Comparison of ENCODE assay signal across 8 mouse cellular contexts in the genomic region with DNA sequence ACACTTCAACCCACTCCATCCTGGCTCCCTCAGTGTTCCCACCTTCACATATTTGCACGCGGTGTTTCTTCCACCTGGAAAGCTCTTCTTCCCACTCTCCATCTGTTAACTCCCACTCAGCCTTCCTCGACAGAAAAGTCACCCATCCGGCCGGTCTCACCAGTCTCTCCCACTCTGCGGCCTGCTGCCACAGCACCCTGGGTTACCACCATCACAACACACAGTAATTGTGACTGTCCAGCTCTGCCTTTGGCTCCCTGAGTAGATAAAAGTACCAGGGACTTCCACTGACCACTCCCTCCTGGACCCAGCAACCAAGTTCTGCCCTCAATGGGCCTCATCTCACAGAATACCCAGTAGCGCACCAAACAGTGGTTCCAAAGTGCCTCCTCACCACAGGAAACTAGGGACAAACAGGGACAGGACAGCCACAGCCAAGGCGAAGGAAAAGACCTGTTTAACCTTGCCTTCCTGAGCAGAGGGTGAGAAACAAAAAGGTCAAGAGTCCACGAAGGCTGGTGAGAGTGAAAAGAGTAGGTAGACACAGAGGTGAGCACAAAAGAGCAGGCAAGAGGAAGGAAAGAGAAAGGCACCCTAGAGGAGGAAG. TPM values are rescaled to one million over a fixed set of nuclear protein-coding genes. Genes with fewer than 3 reads are reported as not detected.
DNase-seq lines count a peak whose midpoint lies in the region; ATAC-seq and TF ChIP-seq lines count a peak whose summit lies in the region.

No protein-coding gene starts in this region.

- no peaks in the 10 kb centered on the region for H3K9me3 ChIP-seq in heart, embryonic 10.5 days
- H3K9me3 ChIP-seq in ES-E14 (ENCODE audit: control insufficient read depth, insufficient read depth, low read depth, low read length): no peaks in the 10 kb centered on the region
- no peaks in the 10 kb centered on the region for H3K9me3 ChIP-seq in forebrain, embryonic 11.5 days (ENCODE audit: control insufficient read depth, low read length)
- no peaks in the 10 kb centered on the region for H3K9me3 ChIP-seq in kidney, embryonic 16.5 days (ENCODE audit: low read length)

- no peak for DNase-seq in heart, embryonic 10.5 days (ENCODE audit: low spot score)
- DNase-seq in heart, adult 9 months (ENCODE audit: low spot score in 2 of 2): no peak
- no peak for DNase-seq in ES-E14 (ENCODE audit: low read depth, low spot score)
- DNase-seq in forebrain, embryonic 11.5 days (ENCODE audit: low spot score): no peak
- peak; percentile 23 to 39 for DNase-seq in lung, postnatal 4 days
- peak; percentile 65 for DNase-seq in yolk sac, embryonic 10.5 days (ENCODE audit: low spot score)

- WGBS in heart, embryonic 10.5 days: 52% methylated on average over 9 of the region's 9 CpGs
- WGBS in forebrain, embryonic 11.5 days: 59% methylated on average over 9 of the region's 9 CpGs
- WGBS in kidney, embryonic 16.5 days: 34% methylated on average over 9 of the region's 9 CpGs

- H3K27ac ChIP-seq in heart, embryonic 10.5 days: peak overlapping the region; percentile 97
- no peak overlapping the region for H3K27ac ChIP-seq in ES-E14 (ENCODE audit: insufficient read depth, low read depth, low read length, poor library complexity, severe bottlenecking)
- 0 out of 2 replicates have a peak overlapping the region, but pooled peaks have one; percentile 2 for H3K27ac ChIP-seq in forebrain, embryonic 11.5 days (ENCODE audit: low read depth, low read length)
- peak overlapping the region; percentile 94; the same call in 1 of the 2 replicates for H3K27ac ChIP-seq in kidney, embryonic 16.5 days (ENCODE audit: low read length)

- H3K4me3 ChIP-seq in heart, embryonic 10.5 days: peak overlapping the region; percentile 91
- H3K4me3 ChIP-seq in ES-E14 (ENCODE audit: insufficient read depth in 1 of 2, low read depth in 1 of 2, low read length in 2 of 2, poor library complexity in 1 of 2, severe bottlenecking in 1 of 2): peak overlapping the region; percentile 88 to 93
- H3K4me3 ChIP-seq in forebrain, embryonic 11.5 days (ENCODE audit: low read depth, low read length): peak overlapping the region; percentile 89
- H3K4me3 ChIP-seq in kidney, embryonic 16.5 days (ENCODE audit: low read length): peak overlapping the region; percentile 89

- in situ Hi-C loops in ES-E14 (cut with MboI; ENCODE audit: low sequenced_read_pairs in 2 of 2, unreplicated experiment in 2 of 2): no loop called here

- no peaks in the 10 kb centered on the region for H3K27me3 ChIP-seq in heart, embryonic 10.5 days (ENCODE audit: insufficient read depth, poor library complexity, severe bottlenecking)
- no peaks in the 10 kb centered on the region for H3K27me3 ChIP-seq in forebrain, embryonic 11.5 days (ENCODE audit: control insufficient read depth, insufficient read depth, low read length)
- H3K27me3 ChIP-seq in kidney, embryonic 16.5 days (ENCODE audit: insufficient read depth, low read length): no peaks in the 10 kb centered on the region

- peak overlapping the region; percentile 91 for H3K4me2 ChIP-seq in forebrain, embryonic 11.5 days (ENCODE audit: low read depth, low read length, severe bottlenecking)
- H3K4me2 ChIP-seq in kidney, embryonic 16.5 days (replicated peaks; ENCODE audit: low read depth, low read length): peak overlapping the region; percentile 92

- no peak for ATAC-seq in forebrain, embryonic 11.5 days (replicated peaks; ENCODE audit: low FRiP score)
- no peak for ATAC-seq in kidney, embryonic 16.5 days (ENCODE audit: low FRiP score, low TSS enrichment)
- ATAC-seq in megakaryocyte progenitor cell, adult 5-6 weeks (replicated peaks; ENCODE audit: poor library complexity): no peak

- peaks cover 52% of the 10 kb centered on the region for H3K4me1 ChIP-seq in heart, embryonic 10.5 days
- H3K4me1 ChIP-seq in ES-E14 (ENCODE audit: control insufficient read depth in 2 of 2, insufficient read depth in 2 of 2, low read length in 2 of 2, poor library complexity in 1 of 2): peaks cover 2 to 15% of the 10 kb centered on the region in 2 experiments; a peak in 2 of 4 replicates
- peaks cover 9% of the 10 kb centered on the region; the same call in 1 of the 2 replicates for H3K4me1 ChIP-seq in forebrain, embryonic 11.5 days (replicated peaks; ENCODE audit: control insufficient read depth, insufficient read depth, low read length)
- H3K4me1 ChIP-seq in kidney, embryonic 16.5 days (ENCODE audit: insufficient read depth, low read length): peaks cover 45% of the 10 kb centered on the region

- peak overlapping the region; percentile 94 for H3K9ac ChIP-seq in ES-E14 (ENCODE audit: insufficient read depth, low read depth, low read length, poor library complexity, severe bottlenecking)
- peak overlapping the region; percentile 93 for H3K9ac ChIP-seq in forebrain, embryonic 11.5 days (ENCODE audit: low read length)
- H3K9ac ChIP-seq in kidney, embryonic 16.5 days (replicated peaks; ENCODE audit: low read length): peak overlapping the region; percentile 91

- peaks cover 14% of the 10 kb centered on the region; the same call in 1 of the 2 replicates for H3K36me3 ChIP-seq in heart, embryonic 10.5 days
- H3K36me3 ChIP-seq in ES-E14 (ENCODE audit: control insufficient read depth, insufficient read depth, low read length, poor library complexity, severe bottlenecking): peaks cover 7% of the 10 kb centered on the region; the same call in 1 of the 2 replicates
- no peaks in the 10 kb centered on the region; the same call in 1 of the 2 replicates for H3K36me3 ChIP-seq in forebrain, embryonic 11.5 days (ENCODE audit: control insufficient read depth, insufficient read depth, low read length)
- H3K36me3 ChIP-seq in kidney, embryonic 16.5 days (ENCODE audit: insufficient read depth, low read length): peaks cover 6% of the 10 kb centered on the region; the same call in 1 of the 2 replicates

TF ChIP-seq in ES-E14, 5 proteins besides CTCF, POLR2A, EP300 and RAD21:
- TF ChIP-seq CHD2 (IDR thresholded peaks at IDR 0.05; ENCODE audit: low read depth, low read length) (no peak), MAFK (IDR thresholded peaks at IDR 0.05; ENCODE audit: insufficient read depth, low read depth, low read length) (no peak), ZNF384 (IDR thresholded peaks at IDR 0.05; ENCODE audit: low read depth, low read length) (no peak), ZC3H11A (IDR thresholded peaks at IDR 0.05; ENCODE audit: borderline replicate concordance, low read depth, low read length) (no peak), HCFC1 (IDR thresholded peaks at IDR 0.05; ENCODE audit: borderline replicate concordance, insufficient read depth, low read length) (no peak)

RNA-seq across cellular contexts. Expression of a gene that starts 1.2 kb away (rescaled TPM):
- 8.7 and 16.0 TPM in 2 replicates for polyA plus RNA-seq in heart, embryonic 10.5 days (2016; fragmentation: Nextera tagmentation; extraction: Ambion mirVana)
- 55.4 and 62.9 TPM in 2 replicates for total RNA-seq in ES-E14 (2012; rRNA removed)
- polyA plus RNA-seq in forebrain, embryonic 11.5 days (2014; fragmentation: Nextera tagmentation; extraction: Ambion mirVana): 6.6 and 7.1 TPM in 2 replicates
- polyA plus RNA-seq in kidney, embryonic 16.5 days (2015; fragmentation: Nextera tagmentation; extraction: Ambion mirVana): 3.2 and 5.2 TPM in 2 replicates
- 99.0 and 102 TPM in 2 replicates for total RNA-seq in megakaryocyte progenitor cell, adult 5-6 weeks (2015)
- total RNA-seq in megakaryocyte progenitor cell, adult 5-6 weeks (2017): 124 and 144 TPM in 2 replicates

RNA-seq across cellular contexts. Expression of a gene that starts 26.4 kb away (rescaled TPM):
- 2.8 and 4.4 TPM in 2 replicates for polyA plus RNA-seq in heart, embryonic 10.5 days (2016; fragmentation: Nextera tagmentation; extraction: Ambion mirVana)
- 8.1 and 8.6 TPM in 2 replicates for total RNA-seq in ES-E14 (2012; rRNA removed)
- 2.3 and 3.4 TPM in 2 replicates for polyA plus RNA-seq in forebrain, embryonic 11.5 days (2014; fragmentation: Nextera tagmentation; extraction: Ambion mirVana)
- 1.2 and 1.3 TPM in 2 replicates for polyA plus RNA-seq in kidney, embryonic 16.5 days (2015; fragmentation: Nextera tagmentation; extraction: Ambion mirVana)
- 6.7 and 8.9 TPM in 2 replicates for total RNA-seq in megakaryocyte progenitor cell, adult 5-6 weeks (2015)
- total RNA-seq in megakaryocyte progenitor cell, adult 5-6 weeks (2017): 15.2 and 22.4 TPM in 2 replicates

RNA-seq across cellular contexts. Expression of a gene that starts 27.2 kb away (rescaled TPM):
- 105 and 118 TPM in 2 replicates for polyA plus RNA-seq in heart, embryonic 10.5 days (2016; fragmentation: Nextera tagmentation; extraction: Ambion mirVana)
- 56.6 and 61.2 TPM in 2 replicates for total RNA-seq in ES-E14 (2012; rRNA removed)
- polyA plus RNA-seq in forebrain, embryonic 11.5 days (2014; fragmentation: Nextera tagmentation; extraction: Ambion mirVana): 115 TPM in 2 replicates
- polyA plus RNA-seq in kidney, embryonic 16.5 days (2015; fragmentation: Nextera tagmentation; extraction: Ambion mirVana): 114 and 118 TPM in 2 replicates
- total RNA-seq in megakaryocyte progenitor cell, adult 5-6 weeks (2015): 48.1 and 52.5 TPM in 2 replicates
- 20.2 and 26.2 TPM in 2 replicates for total RNA-seq in megakaryocyte progenitor cell, adult 5-6 weeks (2017)

RNA-seq across cellular contexts. Expression of a gene that starts 32.8 kb away (rescaled TPM):
- polyA plus RNA-seq in heart, embryonic 10.5 days (2016; fragmentation: Nextera tagmentation; extraction: Ambion mirVana): 0.89 and 1.0 TPM in 2 replicates
- 20.7 and 26.2 TPM in 2 replicates for total RNA-seq in ES-E14 (2012; rRNA removed)
- polyA plus RNA-seq in forebrain, embryonic 11.5 days (2014; fragmentation: Nextera tagmentation; extraction: Ambion mirVana): 2.8 and 3.1 TPM in 2 replicates
- 1.2 and 1.3 TPM in 2 replicates for polyA plus RNA-seq in kidney, embryonic 16.5 days (2015; fragmentation: Nextera tagmentation; extraction: Ambion mirVana)
- total RNA-seq in megakaryocyte progenitor cell, adult 5-6 weeks (2015): 0.44 TPM in 1 of 2 replicates, not detected in the other
- total RNA-seq in megakaryocyte progenitor cell, adult 5-6 weeks (2017): not detected in 2 replicates

RNA-seq across cellular contexts. Expression of a gene that starts 53.8 kb away (rescaled TPM):
- polyA plus RNA-seq in heart, embryonic 10.5 days (2016; fragmentation: Nextera tagmentation; extraction: Ambion mirVana): not detected in 2 replicates
- 0.18 TPM in 1 of 2 replicates, not detected in the other for total RNA-seq in ES-E14 (2012; rRNA removed)
- polyA plus RNA-seq in forebrain, embryonic 11.5 days (2014; fragmentation: Nextera tagmentation; extraction: Ambion mirVana): not detected in 2 replicates
- not detected in 2 replicates for polyA plus RNA-seq in kidney, embryonic 16.5 days (2015; fragmentation: Nextera tagmentation; extraction: Ambion mirVana)
- total RNA-seq in megakaryocyte progenitor cell, adult 5-6 weeks (2015): not detected in 2 replicates
- not detected in 2 replicates for total RNA-seq in megakaryocyte progenitor cell, adult 5-6 weeks (2017)

Comparison
In these comparisons a context has a peak if more than half of its experiments do, and no peak if none do; other contexts are left out.
1. DNase-seq: peak in lung, postnatal 4 days (2 of 2) and yolk sac, embryonic 10.5 days (single experiment); none in heart, embryonic 10.5 days (single experiment), heart, adult 9 months (0 of 2), ES-E14 (single experiment) and forebrain, embryonic 11.5 days (single experiment).
2. Peak in every context shown above with its lines, with median percentiles within 50 percentile points of each other: H3K4me3 ChIP-seq and H3K9ac ChIP-seq.